14 mouse cellular contexts compared by ENCODE assay signal in the genomic region with DNA sequence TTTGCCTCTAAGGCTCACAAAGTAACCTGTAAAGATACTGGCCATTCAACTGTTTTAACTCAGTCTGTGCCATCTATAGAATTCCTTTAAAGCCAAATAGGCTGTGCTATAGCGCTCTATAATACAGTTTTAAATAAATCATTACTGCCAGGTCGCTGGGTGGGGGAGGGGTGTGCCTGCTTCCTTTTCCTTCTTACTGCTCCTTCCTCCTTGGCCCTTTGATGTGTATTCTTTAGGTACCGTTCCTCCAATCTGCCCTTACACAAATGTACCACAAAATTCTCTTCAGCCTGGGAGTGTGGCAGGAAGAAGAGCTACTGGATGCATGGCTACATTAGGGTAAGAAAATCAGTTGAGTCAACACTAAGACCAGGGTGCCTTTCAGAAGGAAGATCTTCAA. TPM values are rescaled to one million over a fixed set of nuclear protein-coding genes. Genes with fewer than 3 reads are reported as not detected.
A peak's percentile ranks its signal among the peaks of the same experiment; 100 is the strongest.
DNase-seq lines count a peak whose midpoint lies in the region; ATAC-seq and TF ChIP-seq lines count a peak whose summit lies in the region.
"Had no signal": no experiment of that assay in that cellular context is flagged by ENCODE, and none has a peak within 500 bp of the region (broad histone marks: within the 10 kb centered on the region; RNA-seq: fewer than 3 reads in every experiment).

No protein-coding gene starts in this region.

- H3K4me2 ChIP-seq in hindbrain, postnatal 0 days (ENCODE audit: low read depth, low read length): peak overlapping the region; percentile 13; the same call in 1 of the 2 replicates
- peak overlapping the region; percentile 81 for H3K4me2 ChIP-seq in midbrain, embryonic 16.5 days (ENCODE audit: low read length)

- no peak overlapping the region for H3K9ac ChIP-seq in hindbrain, postnatal 0 days (replicated peaks; ENCODE audit: low read length)
- H3K9ac ChIP-seq in midbrain, embryonic 16.5 days (ENCODE audit: low read depth, low read length): peak overlapping the region; percentile 22; the same call in 1 of the 2 replicates
- H3K9ac ChIP-seq: liver, embryonic 12.5 days had no signal

- WGBS in hindbrain, postnatal 0 days: 53% methylated on average over 3 of the region's 3 CpGs
- WGBS in midbrain, embryonic 16.5 days: 28% methylated on average over 3 of the region's 3 CpGs

- DNase-seq in cerebellum, adult 11-12 months: peak; percentile 41
- no peak for DNase-seq in cerebellum, adult 8-10 months
- DNase-seq in hindbrain, postnatal 0 days (ENCODE audit: low spot score): no peak
- no peak for DNase-seq in heart, postnatal 25 days (ENCODE audit: low spot score)
- no peak for DNase-seq in heart, postnatal 14 days
- no peak for DNase-seq in adrenal gland, postnatal 4 days (ENCODE audit: low spot score in 2 of 2)
- DNase-seq: kidney, adult 18-20 months; thymus, adult 2 months had no signal

- peak overlapping the region; percentile 41; the same call in 1 of the 2 replicates for H3K27ac ChIP-seq in brown adipose tissue, adult 24 weeks (replicated peaks; ENCODE audit: low read depth, low read length)
- no peak overlapping the region for H3K27ac ChIP-seq in hindbrain, postnatal 0 days
- H3K27ac ChIP-seq in midbrain, embryonic 16.5 days (ENCODE audit: low read length): peak overlapping the region; percentile 35
- H3K27ac ChIP-seq: liver, embryonic 12.5 days had no signal

- intact Hi-C loops in heart, postnatal 25 days (cut with DNase I): loop anchor here (5.0 to 10.0 kb wide), 2 partner anchors 69 to 306 kb away; a partner anchor contains a TSS
- intact Hi-C loops in heart, postnatal 14 days (cut with DNase I): loop anchor here (5.0 to 10.0 kb wide), 2 partner anchors 74 to 136 kb away; no protein-coding TSS in a partner anchor

- TF ChIP-seq CTCF in hindbrain, postnatal 0 days (IDR thresholded peaks at IDR 0.05; ENCODE audit: low read depth): no peak

- H3K9me3 ChIP-seq in hindbrain, postnatal 0 days (ENCODE audit: low read length): no peaks in the 10 kb centered on the region
- H3K9me3 ChIP-seq in midbrain, embryonic 16.5 days (replicated peaks; ENCODE audit: control insufficient read depth, low read length, poor library complexity, severe bottlenecking): no peaks in the 10 kb centered on the region
- H3K9me3 ChIP-seq: forebrain, embryonic 12.5 days; liver, embryonic 12.5 days had no signal

- no peak overlapping the region for H3K4me3 ChIP-seq in brown adipose tissue, adult 24 weeks (ENCODE audit: insufficient read depth, low read depth, low read length)
- no peak overlapping the region for H3K4me3 ChIP-seq in hindbrain, postnatal 0 days (ENCODE audit: low read length)
- peak overlapping the region; percentile 67 for H3K4me3 ChIP-seq in midbrain, embryonic 16.5 days (ENCODE audit: low read depth, low read length)

- no peaks in the 10 kb centered on the region for H3K27me3 ChIP-seq in hindbrain, postnatal 0 days (ENCODE audit: insufficient read depth, low read length)
- H3K27me3 ChIP-seq in midbrain, embryonic 16.5 days (ENCODE audit: control insufficient read depth, insufficient read depth, low read depth, low read length): no peaks in the 10 kb centered on the region
- H3K27me3 ChIP-seq: CH12.LX; forebrain, embryonic 12.5 days had no signal

- H3K4me1 ChIP-seq in brown adipose tissue, adult 24 weeks (ENCODE audit: control insufficient read depth, insufficient read depth, insufficient read length, low read length): 0 out of 2 replicates have a peak, but pooled peaks cover 3% of the 10 kb centered on the region
- H3K4me1 ChIP-seq in hindbrain, postnatal 0 days (ENCODE audit: insufficient read depth, low read length): peaks cover 15% of the 10 kb centered on the region
- peaks cover 37% of the 10 kb centered on the region for H3K4me1 ChIP-seq in midbrain, embryonic 16.5 days (ENCODE audit: control insufficient read depth, insufficient read depth, low read length)

- no peak for ATAC-seq in hindbrain, postnatal 0 days
- no peak for ATAC-seq in midbrain, embryonic 16.5 days
- ATAC-seq: liver, embryonic 12.5 days; lung, postnatal 0 days had no signal

- no peaks in the 10 kb centered on the region for H3K36me3 ChIP-seq in hindbrain, postnatal 0 days (ENCODE audit: insufficient read depth, low read length)
- H3K36me3 ChIP-seq in midbrain, embryonic 16.5 days (ENCODE audit: control insufficient read depth, insufficient read depth, low read length): no peaks in the 10 kb centered on the region

RNA-seq across cellular contexts. Expression of a gene that starts 1.5 kb away (rescaled TPM):
- 8.2 and 9.1 TPM in 2 replicates for polyA plus RNA-seq in brown adipose tissue, adult 24 weeks (2012; ENCODE audit: insufficient read depth, insufficient read length, missing spikeins)
- total RNA-seq in hindbrain, postnatal 0 days (2014; rRNA removed): 83.5 and 88.4 TPM in 2 replicates
- 15.8 and 16.0 TPM in 2 replicates for polyA plus RNA-seq in hindbrain, postnatal 0 days (2015; fragmentation: Nextera tagmentation; extraction: Ambion mirVana)
- 27.0 and 31.1 TPM in 2 replicates for polyA plus RNA-seq in midbrain, embryonic 16.5 days (2015; fragmentation: Nextera tagmentation; extraction: Ambion mirVana)
- total RNA-seq in heart, postnatal 25 days (2021): 10 to 100 TPM; 28.7 to 33.1 TPM
- 10 to 100 TPM; 39.4 TPM for total RNA-seq in heart, postnatal 14 days (2021)
- total RNA-seq in adrenal gland, postnatal 4 days (2021): 10 to 100 TPM; 52.6 to 58.6 TPM
- total RNA-seq: CH12.LX had no signal
